Mouse (Mus musculus) kidney, adult 9 months (tissue): ENCODE measurements around the gene Mark2.
"Not testable (repeated sequence)": the region's sequence is repeated elsewhere in the genome, so short reads cannot be mapped to it uniquely, and the experiment has no call there.

Experiments used
- DNase-seq: peaks from one replicate; pipeline ENCODE4 v3.0.0; 2022

Gene Mark2

DNA sequence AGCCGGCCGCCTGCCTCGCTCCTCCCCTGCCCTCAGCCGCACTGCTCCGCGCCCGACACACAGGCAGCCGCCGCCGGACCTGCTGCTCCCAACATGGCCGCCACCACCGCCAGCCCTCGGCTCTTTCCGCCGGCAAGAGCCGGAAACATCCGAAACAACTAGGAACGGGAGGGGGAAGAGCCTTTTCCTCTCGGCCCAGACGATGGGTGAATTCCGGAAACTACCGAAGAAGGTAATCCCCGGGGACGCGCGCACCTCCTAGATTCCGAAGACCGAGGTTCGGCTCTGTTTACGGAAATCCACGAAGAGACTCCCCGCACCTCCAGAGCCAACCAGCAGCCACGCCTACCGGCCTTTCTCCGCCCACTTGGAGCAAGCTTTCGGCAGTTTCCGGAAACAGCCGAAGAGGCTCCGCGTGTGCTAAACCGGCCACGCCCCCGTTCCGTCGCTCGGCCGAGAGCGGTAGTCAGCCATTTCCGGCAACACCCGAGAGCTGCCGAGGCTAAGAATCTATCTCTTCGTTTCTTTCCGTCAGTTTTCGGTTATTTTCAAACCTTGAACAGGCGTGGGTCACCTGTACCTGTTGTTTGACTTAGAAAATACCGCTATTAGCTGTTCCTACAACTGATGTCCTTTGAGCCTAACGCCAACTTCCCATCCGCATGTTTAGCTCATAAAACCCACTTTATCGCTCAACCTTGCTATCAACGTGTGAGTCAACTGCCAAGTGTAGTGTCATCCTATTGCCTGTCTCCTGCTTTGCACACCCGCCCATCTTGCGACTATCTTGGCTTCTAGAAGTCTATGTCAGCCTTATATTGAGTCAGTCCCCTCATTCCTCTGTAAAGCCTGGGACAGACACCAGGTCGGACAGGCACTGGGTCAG is at the start of gene Mark2:
Gene Mark2, minus strand, starts transcription at position 349 of the 886 bp plus-strand sequence.
- peak; percentile 100 for DNase-seq

DNA sequence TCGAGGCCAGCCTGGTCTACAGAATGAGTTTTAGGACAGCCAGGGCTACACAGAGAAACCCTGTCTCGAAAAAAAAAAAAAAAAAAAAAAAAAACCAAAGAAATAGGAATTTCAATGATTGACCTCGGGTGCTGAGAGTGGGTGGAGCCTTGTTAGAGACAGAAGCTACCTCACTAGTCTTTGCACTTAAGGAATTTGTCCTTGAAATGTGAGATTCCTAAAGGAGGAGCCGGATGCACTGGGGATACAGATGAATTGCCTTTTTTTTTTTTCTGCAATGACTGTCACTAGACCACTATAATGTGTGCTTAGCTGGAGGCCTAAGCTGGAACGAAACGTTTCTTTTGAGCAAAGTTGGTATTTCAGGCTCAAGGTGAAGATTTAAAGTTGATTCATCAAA is 46.8 kb upstream of the Mark2 start:
- DNase-seq: no peak

DNA sequence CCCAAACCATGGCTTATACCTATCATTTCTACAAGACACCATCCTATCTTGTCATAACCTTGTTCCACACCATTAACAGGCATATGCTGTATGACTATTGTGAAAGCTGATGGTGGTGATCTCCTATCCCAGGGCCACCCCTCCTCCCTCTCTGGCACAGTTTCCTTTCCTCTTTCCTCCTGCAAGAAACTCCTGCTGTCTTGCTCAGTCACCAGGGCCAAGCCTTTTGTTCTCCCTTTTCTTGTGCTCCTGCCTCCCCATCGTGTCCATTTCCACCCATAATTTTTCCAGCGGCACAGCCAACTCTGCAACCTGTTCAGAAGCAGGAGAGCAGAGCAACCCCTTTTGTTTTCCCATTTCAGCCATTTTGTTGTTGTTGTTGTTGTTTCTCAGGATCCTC is 44.4 kb upstream of the Mark2 start:
- DNase-seq: no peak

DNA sequence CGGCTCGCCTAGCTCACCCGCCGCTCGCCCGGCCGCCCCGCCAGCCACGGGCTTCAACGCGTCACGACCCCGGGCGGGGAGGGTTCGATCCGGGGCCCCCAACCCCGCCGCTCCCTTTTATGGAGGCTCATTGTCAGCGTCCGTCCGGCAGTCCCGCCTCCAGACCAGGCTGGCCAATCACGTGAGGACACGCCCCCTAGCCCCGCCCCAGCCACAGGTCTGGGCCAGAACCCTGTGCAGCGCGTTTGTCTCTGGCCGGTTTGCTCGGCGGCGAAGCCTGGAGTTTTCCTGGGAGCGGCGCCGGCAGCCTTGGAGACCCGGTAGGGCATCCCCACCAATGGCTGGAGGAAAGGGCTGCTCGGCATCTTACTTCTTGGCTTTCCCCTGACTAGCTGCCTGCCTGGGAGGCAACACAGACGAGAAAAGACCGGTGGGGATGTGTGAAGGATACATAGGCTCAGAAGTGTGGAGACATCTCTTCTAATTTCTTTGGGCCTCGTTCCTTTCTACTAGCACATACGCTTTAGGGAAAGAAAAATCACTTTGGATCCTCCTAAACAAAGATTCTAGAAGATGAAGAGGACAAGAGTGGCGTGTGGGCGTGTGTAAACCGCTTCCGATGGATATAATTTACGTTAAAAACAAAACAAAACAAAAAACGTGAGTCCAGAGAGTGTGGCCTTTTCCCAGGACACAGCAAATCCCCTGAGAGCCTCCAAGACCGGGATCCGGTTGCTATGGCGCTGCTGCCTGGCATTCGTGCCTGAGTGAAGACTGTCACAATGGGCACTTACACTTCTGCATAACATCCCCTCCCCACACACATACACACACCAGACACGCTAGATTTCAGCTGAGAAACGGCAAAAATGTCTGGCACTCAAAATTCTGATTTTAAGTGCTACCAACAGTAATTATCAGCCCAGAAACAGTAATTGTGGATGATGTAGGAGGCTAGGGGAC is 41.5 kb upstream of the Mark2 start, which contains the start of gene Spindoc:
Gene Spindoc, minus strand, starts transcription at position 92 of the 963 bp plus-strand sequence.
- peak; percentile 99 for DNase-seq

DNA sequence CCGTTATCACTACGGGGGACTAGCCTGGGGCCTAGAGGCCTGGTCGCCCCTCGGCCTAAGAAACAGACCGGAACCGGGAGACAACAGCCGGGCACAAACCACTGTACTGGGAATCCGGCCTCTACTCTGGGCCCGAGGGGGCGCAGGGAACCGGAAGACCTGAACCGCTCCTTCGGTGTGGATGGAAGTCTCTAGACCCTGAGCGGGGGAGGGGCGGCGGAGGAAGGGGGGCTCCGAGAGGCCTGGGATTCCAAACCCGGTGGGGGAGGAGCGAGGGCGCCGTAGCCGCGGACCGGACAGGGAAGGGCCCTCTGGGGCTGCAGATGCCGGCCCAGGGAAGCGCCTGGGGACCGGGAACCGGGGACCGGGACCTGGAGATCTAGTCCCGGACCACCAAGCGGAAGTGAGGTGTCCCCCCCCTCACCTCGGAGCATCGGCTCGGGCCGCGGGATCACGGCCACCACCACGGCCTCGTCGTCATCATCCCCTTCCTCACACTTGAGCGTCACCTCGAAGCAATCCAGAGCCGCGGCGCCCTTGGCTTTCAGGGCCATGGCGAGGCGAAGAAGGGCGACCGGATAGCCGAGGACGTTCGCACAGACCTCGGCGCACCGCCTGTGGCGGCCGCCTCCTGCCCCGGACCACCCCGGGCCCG is 40.7 kb upstream of the Mark2 start:
- DNase-seq: peak; percentile 51

DNA sequence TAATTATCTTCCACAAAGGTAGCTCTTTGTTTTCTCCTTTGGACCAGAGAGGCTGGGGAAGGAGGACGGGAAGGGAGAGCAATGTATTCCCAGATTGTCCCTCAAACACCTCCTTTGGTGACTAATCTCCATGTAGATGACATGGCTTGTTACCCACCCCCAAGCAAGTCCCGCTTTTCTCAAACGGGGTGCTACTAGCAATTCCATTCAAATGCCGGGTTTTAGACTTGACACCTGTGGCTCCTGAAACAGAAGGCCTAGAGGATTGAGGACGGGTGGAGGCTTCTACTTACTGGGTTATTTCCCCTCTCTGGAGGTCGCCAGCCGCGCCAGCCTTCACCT is 40.2 kb upstream of the Mark2 start:
- no peak for DNase-seq

GRCm38 (mm10) chr19:7377639-7378038 is 36.0 kb upstream of the Mark2 start:
- no peak for DNase-seq

- no peak for DNase-seq
Measured at GRCm38 (mm10) chr19:7374491-7374890, 32.8 kb upstream of the Mark2 start.

GRCm38 (mm10) chr19:7369469-7369868 is 27.8 kb upstream of the Mark2 start:
- DNase-seq: not testable (repeated sequence)

DNA sequence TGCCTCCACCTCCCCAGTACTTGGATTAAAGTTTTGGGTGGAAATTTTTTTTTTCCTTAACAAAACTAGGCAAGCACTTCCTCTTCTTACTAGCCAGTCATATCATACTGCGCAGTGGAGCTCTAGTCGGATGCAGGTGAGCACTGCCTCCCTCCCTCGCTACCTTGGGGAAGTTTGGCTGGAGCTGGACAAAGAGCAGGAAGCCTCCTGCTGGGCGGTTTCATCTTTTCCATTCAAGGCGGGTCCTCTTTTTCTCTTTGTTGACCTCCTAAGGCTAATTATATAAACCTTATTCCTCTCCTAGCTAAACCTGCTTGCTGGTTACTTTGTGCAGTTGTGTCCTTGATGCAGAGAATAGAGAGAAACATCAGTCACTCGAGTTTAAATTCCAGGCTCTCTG is 12.0 kb upstream of the Mark2 start:
- no peak for DNase-seq

DNA sequence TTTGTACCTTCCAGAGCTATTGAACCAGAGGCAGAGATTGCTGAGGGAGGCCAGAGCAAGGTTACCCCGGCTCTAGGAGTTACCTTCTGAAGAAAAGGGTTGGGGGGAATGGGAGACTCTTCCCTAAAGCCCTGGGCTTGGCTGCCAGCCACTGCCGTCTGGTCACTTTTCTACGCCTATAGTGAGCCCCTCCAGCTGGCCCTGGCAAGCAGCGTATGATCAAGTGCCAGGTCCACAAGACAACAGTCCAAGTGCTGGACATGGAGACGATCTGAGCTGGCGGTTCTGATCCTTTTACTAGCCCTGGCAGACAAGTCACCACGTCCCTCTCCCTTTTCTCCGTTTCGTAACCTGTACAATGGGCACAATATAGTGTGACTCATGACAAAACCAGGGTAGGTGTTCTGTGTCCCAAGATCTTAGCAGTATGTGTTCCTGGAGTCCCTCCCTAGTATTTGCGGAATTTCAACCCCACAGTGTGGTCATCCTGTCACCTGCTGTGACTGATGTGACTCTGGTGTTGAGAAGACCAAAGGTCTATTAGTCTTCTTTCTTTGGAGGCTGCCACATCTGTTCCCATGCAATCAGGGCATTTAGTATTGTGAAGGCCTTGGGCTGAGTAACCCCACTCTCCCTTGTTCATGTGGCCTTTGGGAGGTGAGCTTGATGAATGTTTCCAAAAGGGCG is 11.3 kb upstream of the Mark2 start:
- DNase-seq: no peak

DNA sequence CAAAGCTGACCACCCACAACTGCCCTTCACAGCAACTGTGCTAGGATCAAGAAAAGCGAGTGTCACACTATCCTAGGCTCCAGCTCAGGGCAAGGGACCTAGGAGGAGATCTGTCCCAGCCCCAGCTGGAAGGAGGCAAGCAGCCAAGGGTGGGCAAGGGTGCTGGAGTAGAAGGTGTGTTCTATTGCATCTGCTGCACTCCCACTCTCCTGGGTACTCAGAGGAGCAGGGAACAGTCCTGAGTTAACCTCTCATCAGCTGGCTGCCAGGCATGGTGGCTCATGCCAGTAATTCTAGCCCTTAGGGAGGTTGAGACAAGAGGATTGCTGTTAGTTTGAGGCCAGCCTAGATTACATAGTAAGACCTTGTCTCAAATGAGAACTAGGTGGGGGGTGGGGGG is 8.3 kb upstream of the Mark2 start:
- DNase-seq: no peak

DNA sequence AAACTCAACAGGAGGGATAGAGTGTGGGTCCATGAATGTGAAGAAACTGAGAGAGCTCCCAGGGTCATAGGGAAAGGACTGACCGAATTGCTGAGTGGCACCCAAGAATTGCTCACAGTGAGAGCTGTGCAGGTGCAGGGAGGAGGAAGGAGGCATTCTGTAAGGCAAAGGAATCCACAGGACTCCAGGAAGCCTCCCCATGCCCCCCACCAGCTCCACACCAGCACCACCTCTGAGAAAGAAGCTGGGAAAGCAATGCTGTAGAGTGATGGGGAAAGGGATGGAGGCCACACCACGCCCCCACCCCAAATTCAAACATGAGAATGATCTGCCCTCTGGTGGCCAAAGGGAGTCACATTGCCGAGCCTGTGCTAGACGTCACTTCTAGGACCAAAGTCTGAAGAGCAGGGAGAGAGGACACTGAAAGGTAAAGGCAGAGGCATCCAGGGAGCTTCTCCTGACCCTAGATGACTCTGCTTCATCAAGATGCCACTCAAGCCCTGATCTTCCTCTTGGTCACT is 3.6 kb upstream of the Mark2 start:
- peak; percentile 59 for DNase-seq

DNA sequence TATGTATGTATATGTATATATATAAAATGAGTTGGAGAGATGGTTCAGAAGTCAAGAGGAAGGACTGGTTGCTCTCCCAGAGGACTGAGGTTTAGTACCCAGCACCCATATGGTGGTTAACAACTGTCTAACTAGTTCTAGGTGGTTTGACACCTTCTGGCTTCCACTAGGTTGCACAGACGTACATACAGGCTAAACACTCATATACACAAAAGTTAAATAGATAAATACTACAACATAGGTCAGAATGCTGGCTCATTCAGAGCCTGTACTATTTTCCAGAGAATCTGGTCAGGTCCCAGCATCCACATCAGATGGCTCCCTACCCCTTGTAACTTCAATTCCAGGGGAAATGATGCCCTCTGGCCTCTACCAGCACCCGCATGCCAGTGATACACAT is 986 bp upstream of the Mark2 start:
- DNase-seq: no peak

- no peak for DNase-seq
Measured at GRCm38 (mm10) chr19:7340780-7341475, 732 bp downstream of the Mark2 start.

DNA sequence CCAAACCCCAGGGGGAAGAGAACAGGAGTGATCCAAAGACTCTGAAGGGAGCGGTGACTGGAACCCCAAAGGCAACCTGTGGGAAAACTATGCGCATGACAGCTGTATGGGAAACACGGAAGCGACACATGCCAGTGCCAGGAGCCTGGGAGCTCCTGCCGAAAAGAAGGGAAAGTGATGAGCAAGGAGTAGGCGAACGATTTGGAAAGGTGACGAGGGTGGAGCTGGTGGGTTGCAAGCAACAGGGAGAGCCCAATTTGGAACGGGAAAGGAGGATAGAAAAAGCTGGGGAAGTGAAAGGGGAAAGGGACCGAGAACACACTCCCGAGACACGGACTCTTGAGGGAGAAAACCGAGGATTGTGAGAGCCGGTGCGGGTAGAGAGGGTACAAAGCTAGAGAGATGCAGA is 1.3 kb downstream of the Mark2 start:
- DNase-seq: no peak

DNA sequence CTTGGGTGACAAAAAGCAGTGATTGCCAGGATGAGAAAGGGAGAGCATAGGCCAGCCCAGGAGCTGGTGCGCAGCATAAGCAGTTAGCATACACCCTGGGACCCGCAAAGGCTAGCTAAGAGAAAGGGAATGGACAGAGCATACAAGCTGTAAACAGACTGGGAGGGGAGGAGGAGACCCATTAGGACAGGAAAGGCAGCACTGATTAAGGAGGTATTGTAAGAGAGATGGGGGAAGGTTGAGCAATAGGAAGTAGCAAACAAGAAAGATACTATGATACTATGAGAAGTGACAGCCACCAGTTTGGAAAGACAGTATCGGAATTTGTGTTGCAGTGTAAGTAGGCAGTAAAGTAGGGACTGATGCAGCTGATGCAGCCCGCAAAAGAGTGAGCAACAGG is 1.8 kb downstream of the Mark2 start:
- DNase-seq: no peak

GRCm38 (mm10) chr19:7339026-7339425 is 2.6 kb downstream of the Mark2 start:
- DNase-seq: peak; percentile 68

DNA sequence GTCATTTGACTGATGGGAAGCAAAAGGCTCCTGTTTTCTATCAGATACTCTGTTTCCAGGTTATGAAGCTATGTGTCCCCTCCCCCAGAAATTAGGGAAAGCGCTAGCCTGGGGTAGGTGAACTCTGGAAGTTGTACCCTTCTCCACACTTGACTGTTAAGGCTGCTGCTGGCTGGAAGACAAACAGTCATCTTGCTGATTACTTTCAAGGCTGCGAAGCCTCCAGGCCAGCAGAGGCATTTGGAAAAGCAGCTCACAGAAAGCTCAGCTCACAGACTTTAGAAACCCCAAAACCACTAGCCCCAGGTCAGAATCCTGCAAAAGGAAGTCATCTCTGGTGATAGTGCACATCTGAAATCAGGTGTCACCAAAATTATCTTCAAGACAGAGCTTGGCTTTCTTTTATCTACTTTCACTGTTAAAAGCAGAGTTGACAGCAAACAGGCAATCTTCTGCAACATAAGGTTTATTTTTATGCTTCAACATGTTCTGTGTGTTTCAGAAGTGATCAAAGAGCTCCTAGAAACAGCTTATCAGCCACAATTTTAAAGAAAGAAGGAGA is 3.8 kb downstream of the Mark2 start:
- no peak for DNase-seq

DNA sequence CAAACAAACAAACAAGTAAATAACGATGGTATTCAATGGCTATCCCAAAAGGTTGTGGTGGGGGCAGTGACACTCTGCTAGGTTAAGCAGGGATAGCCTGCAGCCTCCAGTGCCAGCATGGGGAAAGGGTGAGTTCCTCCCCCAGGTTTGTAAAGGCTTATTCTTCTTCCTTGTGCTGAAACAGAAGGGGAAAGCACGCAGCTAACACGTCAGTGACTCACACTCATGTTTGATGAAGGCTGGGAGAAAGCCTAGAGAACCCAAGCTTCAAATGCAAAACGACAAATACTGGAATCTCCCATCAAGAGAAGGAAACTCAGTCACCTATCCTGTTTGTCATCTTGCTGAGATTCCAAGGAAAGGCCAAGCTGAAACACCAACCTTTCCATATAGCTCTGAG is 6.0 kb downstream of the Mark2 start:
- no peak for DNase-seq

DNA sequence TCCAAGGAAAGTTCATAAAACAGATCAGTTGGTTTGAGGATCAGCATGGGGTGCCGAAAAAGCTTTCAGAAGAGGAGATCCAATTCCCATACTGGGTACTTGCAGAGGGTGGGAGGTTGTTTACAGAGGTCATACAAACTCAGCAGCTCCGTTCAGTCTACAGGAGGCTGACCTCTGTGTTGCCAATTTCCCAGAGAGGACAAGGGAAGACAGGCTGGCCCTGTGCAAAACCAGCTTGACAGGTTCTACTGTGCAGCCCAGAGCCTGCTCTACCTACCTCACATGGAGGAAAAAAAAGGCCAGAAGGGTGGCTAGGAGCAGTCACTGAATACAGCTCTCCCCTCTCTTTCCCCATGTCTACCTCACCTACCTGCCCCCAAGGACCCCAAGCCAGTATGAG is 7.6 kb downstream of the Mark2 start:
- peak; percentile 71 for DNase-seq
